8 mouse cellular contexts compared by ENCODE assay signal in the genomic region with DNA sequence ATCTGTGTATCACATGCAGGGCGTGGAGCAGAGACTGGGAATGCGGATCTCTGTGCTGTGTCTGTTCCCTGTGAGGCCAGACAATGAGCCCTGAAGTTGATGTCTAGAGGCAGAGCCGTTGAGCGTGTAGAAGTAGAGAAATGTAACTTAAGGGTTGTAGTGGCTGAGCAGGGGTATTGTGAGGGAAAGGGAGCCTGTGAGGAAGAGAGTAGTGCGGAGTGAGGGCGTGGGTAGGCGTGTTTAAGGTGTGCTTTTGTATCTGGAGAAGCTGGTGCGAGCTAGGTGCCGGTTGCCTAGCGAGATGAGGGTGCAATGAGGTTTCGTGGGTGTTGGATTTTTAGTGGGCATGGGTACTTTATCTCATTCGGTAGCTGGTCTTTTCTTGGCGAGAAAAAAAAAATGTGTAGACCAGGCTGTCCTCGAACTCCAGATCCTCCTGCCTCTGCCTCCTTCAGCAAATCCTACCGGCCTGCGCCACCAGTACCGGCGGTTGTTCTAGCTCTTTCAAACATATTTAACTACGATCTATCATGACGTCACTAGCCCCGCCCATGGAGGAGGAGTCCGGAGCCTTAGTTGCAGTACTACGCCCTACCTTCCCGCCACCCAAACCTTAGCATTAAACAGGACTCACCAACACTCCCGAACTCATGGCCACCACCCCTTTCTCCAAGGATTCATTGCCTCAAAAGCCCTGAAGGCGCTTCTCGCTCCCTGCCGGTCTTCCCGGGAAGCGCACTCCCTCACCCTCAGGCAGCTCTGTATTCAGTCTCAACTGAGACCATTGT. TPM values are rescaled to one million over a fixed set of nuclear protein-coding genes. Genes with fewer than 3 reads are reported as not detected.
DNase-seq lines count a peak whose midpoint lies in the region; ATAC-seq lines count a peak whose summit lies in the region.

No protein-coding gene starts in this region.

- ATAC-seq in hindbrain, embryonic 15.5 days (ENCODE audit: low FRiP score, low read depth), result peak; percentile 91

- 1% methylated on average over 30 of the region's 30 CpGs for WGBS in hindbrain, embryonic 15.5 days

- DNase-seq in R1 (ENCODE audit: low read depth, low spot score), result peak; percentile 99
- DNase-seq in cerebellum, postnatal 25 days, result peak; percentile 95 to 96
- DNase-seq in frontal cortex, postnatal 25 days (ENCODE audit: low spot score in 2 of 2), result peak; percentile 88 to 95
- DNase-seq in left cerebral cortex, adult 11 months (ENCODE audit: low spot score), result peak; percentile 99
- peak; percentile 95 to 96 for DNase-seq in lung, postnatal 4 days
- DNase-seq in retina, postnatal 7 days (ENCODE audit: low read depth, low spot score), result peak; percentile 96
- DNase-seq in urinary bladder, adult 2 months (ENCODE audit: low spot score), result peak; percentile 78

- H3K4me1 ChIP-seq in hindbrain, embryonic 15.5 days (replicated peaks), result peaks cover 14% of the 10 kb centered on the region

- H3K4me2 ChIP-seq in hindbrain, embryonic 15.5 days, result peak overlapping the region; percentile 60

- H3K27me3 ChIP-seq in hindbrain, embryonic 15.5 days, result no peaks in the 10 kb centered on the region

- H3K4me3 ChIP-seq in hindbrain, embryonic 15.5 days, result peak overlapping the region; percentile 48

- H3K36me3 ChIP-seq in hindbrain, embryonic 15.5 days, result no peaks in the 10 kb centered on the region

- H3K9me3 ChIP-seq in hindbrain, embryonic 15.5 days, result no peaks in the 10 kb centered on the region

- peak overlapping the region; percentile 91 for H3K27ac ChIP-seq in hindbrain, embryonic 15.5 days (replicated peaks)

- H3K9ac ChIP-seq in hindbrain, embryonic 15.5 days, result peak overlapping the region; percentile 54

RNA-seq across cellular contexts. Expression of a gene that starts 25.1 kb away (rescaled TPM):
- 0.12 TPM in 1 of 2 replicates, not detected in the other for polyA plus RNA-seq in hindbrain, embryonic 15.5 days (2015; fragmentation: Nextera tagmentation; extraction: Ambion mirVana)
- 1.1 TPM in 2 replicates for polyA plus RNA-seq in urinary bladder, adult 2 months (2012; rRNA removed)

RNA-seq across cellular contexts. Expression of a gene that starts 41.1 kb away (rescaled TPM):
- 0.31 and 0.94 TPM in 2 replicates for polyA plus RNA-seq in hindbrain, embryonic 15.5 days (2015; fragmentation: Nextera tagmentation; extraction: Ambion mirVana)
- not detected in 2 replicates for polyA plus RNA-seq in urinary bladder, adult 2 months (2012; rRNA removed)

Comparison
In these comparisons a context has a peak if more than half of its experiments do, and no peak if none do; other contexts are left out.
1. Peak in every context shown above with its lines: DNase-seq, ATAC-seq, H3K4me3 ChIP-seq and H3K27ac ChIP-seq.